Mouse (Mus musculus) forebrain, embryonic 15.5 days (tissue): Measurements from ENCODE around the gene Sik3. TPM values are rescaled to one million over a fixed set of nuclear protein-coding genes. Genes with fewer than 3 reads are reported as not detected.

Source experiments
- ATAC-seq: fragments of 200-750 bp; cut with Nextera tagmentation; replicated peaks from 2 replicates; pipeline ENCODE4 v1.8.0; 2017; ENCODE audit warnings: mild to moderate bottlenecking, moderate TSS enrichment, moderate library complexity
- H3K27ac ChIP-seq: fragments of 300-500 bp; sonication (generic); replicated peaks from 2 replicates; pipeline ENCODE4 v1.5.1; 2015; ENCODE audit warnings: mild to moderate bottlenecking, inconsistent platforms
- H3K27me3 ChIP-seq: fragments of 300-500 bp; sonication (generic); 2 replicates; pipeline ENCODE4 v1.6.1; 2015; ENCODE audit warnings: inconsistent platforms
- H3K36me3 ChIP-seq: fragments of 300-500 bp; sonication (generic); 2 replicates; pipeline ENCODE4 v1.6.1; 2015; ENCODE audit warnings: mild to moderate bottlenecking, inconsistent platforms
- H3K4me1 ChIP-seq: fragments of 300-500 bp; sonication (generic); 2 replicates; pipeline ENCODE4 v1.6.1; 2015; ENCODE audit warnings: inconsistent platforms
- H3K4me2 ChIP-seq: fragments of 300-500 bp; sonication (generic); replicated peaks from 2 replicates; pipeline ENCODE4 v1.6.1; 2015; ENCODE audit warnings: mild to moderate bottlenecking, inconsistent platforms
- H3K4me3 ChIP-seq: fragments of 300-500 bp; sonication (generic); 2 replicates; pipeline ENCODE4 v1.5.1; 2015; ENCODE audit warnings: mild to moderate bottlenecking, inconsistent platforms
- H3K9ac ChIP-seq: fragments of 300-500 bp; sonication (generic); replicated peaks from 2 replicates; pipeline ENCODE4 v1.6.1; 2015; ENCODE audit warnings: mild to moderate bottlenecking, inconsistent platforms
- H3K9me3 ChIP-seq: fragments of 300-500 bp; sonication (generic); 2 replicates; pipeline ENCODE4 v1.6.1; 2016; ENCODE audit warnings: inconsistent platforms
- WGBS: fragments of 180-500 bp; shearing (Covaris S2); methylation state at CpG from one replicate; pipeline ENCODE4 v1.1.7; 2015; ENCODE audit warnings: mixed read lengths; 5-methylcytosine and 5-hydroxymethylcytosine counted together
- polyA plus RNA-seq: library from polyadenylated mRNA; unstranded; fragments of >200 nt; fragmentation: Nextera tagmentation; extraction: Ambion mirVana; gene quantifications from 2 replicates; pipeline ENCODE4 v1.2.1, GENCODE M21; 2015

Sik3 gene
- polyA plus RNA-seq, 1 experiment from 2014 or later, result 9.2 TPM

- H3K4me1 ChIP-seq, result no peaks in the 10 kb centered on the region
- H3K27me3 ChIP-seq, result no peaks in the 10 kb centered on the region
- no peak overlapping the region for H3K4me2 ChIP-seq
- ATAC-seq, result no peak
- H3K9ac ChIP-seq, result no peak overlapping the region
- H3K27ac ChIP-seq, result no peak overlapping the region
- H3K36me3 ChIP-seq, result no peaks in the 10 kb centered on the region
- no peaks in the 10 kb centered on the region for H3K9me3 ChIP-seq
- WGBS, result 95% methylated on average over 13 of the region's 13 CpGs
- H3K4me3 ChIP-seq, result no peak overlapping the region
Measured at GRCm38 (mm10) chr9:46038786-46039185, 26.2 kb downstream of the Sik3 start.

GRCm38 (mm10) chr9:46041186-46041585 lies 28.6 kb downstream of the Sik3 start:
- Histone ChIP-seq H3K36me3 (no peaks in the 10 kb centered on the region), H3K4me3 (no peak overlapping the region), H3K27me3 (no peaks in the 10 kb centered on the region), H3K4me2 (no peak overlapping the region), H3K9me3 (no peaks in the 10 kb centered on the region), H3K27ac (no peak overlapping the region), H3K9ac (no peak overlapping the region), H3K4me1 (no peaks in the 10 kb centered on the region)
- 90% methylated on average over 2 of the region's 2 CpGs for WGBS
- no peak for ATAC-seq

GRCm38 (mm10) chr9:46042387-46042786 lies 29.8 kb downstream of the Sik3 start:
- Histone ChIP-seq H3K9me3 (no peaks in the 10 kb centered on the region), H3K4me2 (no peak overlapping the region), H3K27ac (no peak overlapping the region), H3K4me1 (no peaks in the 10 kb centered on the region), H3K4me3 (no peak overlapping the region), H3K9ac (no peak overlapping the region), H3K36me3 (no peaks in the 10 kb centered on the region), H3K27me3 (no peaks in the 10 kb centered on the region)
- WGBS, result 72% methylated on average over 3 of the region's 3 CpGs
- ATAC-seq, result no peak

GRCm38 (mm10) chr9:46043626-46044025 lies 31.0 kb downstream of the Sik3 start:
- 80% methylated on average over 8 of the region's 8 CpGs for WGBS
- no peak overlapping the region for H3K27ac ChIP-seq
- H3K9ac ChIP-seq, result no peak overlapping the region

GRCm38 (mm10) chr9:46046724-46047517 lies 34.3 kb downstream of the Sik3 start:
- Histone ChIP-seq H3K9ac (no peak overlapping the region), H3K36me3 (no peaks in the 10 kb centered on the region), H3K4me3 (no peak overlapping the region), H3K9me3 (no peaks in the 10 kb centered on the region), H3K4me2 (no peak overlapping the region), H3K27ac (no peak overlapping the region), H3K4me1 (no peaks in the 10 kb centered on the region), H3K27me3 (no peaks in the 10 kb centered on the region)
- no peak for ATAC-seq
- WGBS, result 35% methylated on average over 11 of the region's 11 CpGs

More at GRCm38 (mm10) chr9:46043626-46044025, 31.0 kb downstream of the Sik3 start:
- no peaks in the 10 kb centered on the region for H3K9me3 ChIP-seq
- no peaks in the 10 kb centered on the region for H3K36me3 ChIP-seq
- H3K4me1 ChIP-seq, result no peaks in the 10 kb centered on the region
- H3K4me2 ChIP-seq, result no peak overlapping the region
- no peak overlapping the region for H3K4me3 ChIP-seq
- ATAC-seq, result no peak
- H3K27me3 ChIP-seq, result no peaks in the 10 kb centered on the region

- Histone ChIP-seq H3K27ac (no peak overlapping the region), H3K4me2 (no peak overlapping the region), H3K36me3 (no peaks in the 10 kb centered on the region), H3K4me1 (no peaks in the 10 kb centered on the region), H3K27me3 (no peaks in the 10 kb centered on the region), H3K9me3 (no peaks in the 10 kb centered on the region), H3K9ac (no peak overlapping the region), H3K4me3 (no peak overlapping the region)
- no peak for ATAC-seq
- WGBS, result 83% methylated on average over 7 of the region's 7 CpGs
Measured at GRCm38 (mm10) chr9:46049525-46049924, 36.9 kb downstream of the Sik3 start.

- Histone ChIP-seq H3K9me3 (no peaks in the 10 kb centered on the region), H3K4me2 (no peak overlapping the region), H3K9ac (no peak overlapping the region), H3K27ac (no peak overlapping the region), H3K4me3 (no peak overlapping the region), H3K36me3 (no peaks in the 10 kb centered on the region), H3K4me1 (no peaks in the 10 kb centered on the region), H3K27me3 (no peaks in the 10 kb centered on the region)
- no peak for ATAC-seq
- WGBS, result 71% methylated on average over 8 of the region's 8 CpGs
Measured at GRCm38 (mm10) chr9:46050203-46050602, 37.6 kb downstream of the Sik3 start.

- H3K4me2 ChIP-seq, result no peak overlapping the region
- H3K9ac ChIP-seq, result no peak overlapping the region
- H3K4me3 ChIP-seq, result no peak overlapping the region
- H3K36me3 ChIP-seq, result no peaks in the 10 kb centered on the region
- 69% methylated on average over 9 of the region's 9 CpGs for WGBS
- H3K27me3 ChIP-seq, result no peaks in the 10 kb centered on the region
- no peaks in the 10 kb centered on the region for H3K9me3 ChIP-seq
- H3K4me1 ChIP-seq, result no peaks in the 10 kb centered on the region
- ATAC-seq, result no peak
- H3K27ac ChIP-seq, result no peak overlapping the region
Measured at GRCm38 (mm10) chr9:46053014-46053666, 40.5 kb downstream of the Sik3 start.

- 82% methylated on average over 3 of the region's 3 CpGs for WGBS
Measured at GRCm38 (mm10) chr9:46058065-46058464, 45.4 kb downstream of the Sik3 start.

GRCm38 (mm10) chr9:46060249-46060648 lies 47.6 kb downstream of the Sik3 start:
- Histone ChIP-seq H3K9ac (no peak overlapping the region), H3K4me3 (no peak overlapping the region), H3K4me1 (no peaks in the 10 kb centered on the region), H3K36me3 (no peaks in the 10 kb centered on the region), H3K27me3 (no peaks in the 10 kb centered on the region), H3K4me2 (no peak overlapping the region), H3K27ac (no peak overlapping the region), H3K9me3 (no peaks in the 10 kb centered on the region)
- ATAC-seq, result no peak
- WGBS, result 90% methylated on average over 2 of the region's 2 CpGs

More at GRCm38 (mm10) chr9:46058065-46058464, 45.4 kb downstream of the Sik3 start:
- ATAC-seq, result no peak
- H3K27me3 ChIP-seq, result no peaks in the 10 kb centered on the region
- no peak overlapping the region for H3K9ac ChIP-seq
- H3K4me3 ChIP-seq, result no peak overlapping the region
- H3K4me2 ChIP-seq, result no peak overlapping the region
- H3K4me1 ChIP-seq, result no peaks in the 10 kb centered on the region
- H3K27ac ChIP-seq, result no peak overlapping the region
- H3K36me3 ChIP-seq, result no peaks in the 10 kb centered on the region
- no peaks in the 10 kb centered on the region for H3K9me3 ChIP-seq

GRCm38 (mm10) chr9:46061696-46062425 lies 49.2 kb downstream of the Sik3 start:
- H3K27ac ChIP-seq, result no peak overlapping the region
- H3K36me3 ChIP-seq, result no peaks in the 10 kb centered on the region
- no peaks in the 10 kb centered on the region for H3K27me3 ChIP-seq
- ATAC-seq, result no peak
- no peaks in the 10 kb centered on the region for H3K4me1 ChIP-seq
- no peak overlapping the region for H3K9ac ChIP-seq
- H3K4me2 ChIP-seq, result no peak overlapping the region
- 77% methylated on average over 9 of the region's 9 CpGs for WGBS
- no peaks in the 10 kb centered on the region for H3K9me3 ChIP-seq
- no peak overlapping the region for H3K4me3 ChIP-seq

GRCm38 (mm10) chr9:46064331-46064730 lies 51.7 kb downstream of the Sik3 start:
- H3K9me3 ChIP-seq, result no peaks in the 10 kb centered on the region
- H3K27me3 ChIP-seq, result no peaks in the 10 kb centered on the region
- H3K4me2 ChIP-seq, result no peak overlapping the region
- H3K36me3 ChIP-seq, result no peaks in the 10 kb centered on the region
- ATAC-seq, result no peak
- H3K4me3 ChIP-seq, result no peak overlapping the region
- no peaks in the 10 kb centered on the region for H3K4me1 ChIP-seq
- WGBS, result 90% methylated on average over 7 of the region's 7 CpGs
- H3K9ac ChIP-seq, result no peak overlapping the region
- no peak overlapping the region for H3K27ac ChIP-seq
